31 mouse cellular contexts compared by ENCODE assay signal in genomic region chr19:56157120-56157519, GRCm38 (mm10).
"Had no signal": no experiment of that assay in that cellular context is flagged by ENCODE, and none has a peak within 500 bp of the region (broad histone marks: within the 10 kb centered on the region; RNA-seq: fewer than 3 reads in every experiment).

No protein-coding gene starts in this region.

- H3K9ac ChIP-seq: limb, embryonic 12.5 days; limb, embryonic 13.5 days; limb, embryonic 15.5 days; liver, embryonic 12.5 days; liver, embryonic 13.5 days; liver, embryonic 14.5 days; liver, embryonic 15.5 days; liver, postnatal 0 days; lung, embryonic 14.5 days; lung, embryonic 15.5 days; midbrain, embryonic 12.5 days; midbrain, embryonic 13.5 days; midbrain, embryonic 15.5 days; neural tube, embryonic 12.5 days had no signal

- H3K4me1 ChIP-seq: liver, embryonic 12.5 days; liver, embryonic 13.5 days; liver, embryonic 15.5 days; lung, embryonic 15.5 days; megakaryocyte, embryonic 14.5 days; midbrain, embryonic 10.5 days; midbrain, embryonic 12.5 days; midbrain, embryonic 13.5 days; midbrain, embryonic 15.5 days; neural tube, embryonic 12.5 days had no signal

- H3K36me3 ChIP-seq: limb, embryonic 12.5 days; limb, embryonic 13.5 days; limb, embryonic 15.5 days; liver, embryonic 12.5 days; liver, embryonic 13.5 days; liver, embryonic 15.5 days; lung, embryonic 15.5 days; midbrain, embryonic 10.5 days; midbrain, embryonic 12.5 days; midbrain, embryonic 13.5 days; midbrain, embryonic 15.5 days; neural tube, embryonic 12.5 days had no signal

- H3K27me3 ChIP-seq: liver, embryonic 13.5 days; megakaryocyte, embryonic 14.5 days; midbrain, embryonic 13.5 days; midbrain, embryonic 15.5 days; neural tube, embryonic 12.5 days had no signal

- DNase-seq: left cerebral cortex, postnatal 4 days; liver; liver, embryonic 13.5 days; liver, postnatal 0 days; lung, adult 18-20 months; lung, adult 2 months; lung, embryonic 14.5 days; lung, postnatal 10 days; lung, postnatal 14 days; lung, postnatal 36 days; lung, postnatal 4 days; midbrain, embryonic 14.5 days had no signal

- ATAC-seq: liver, embryonic 12.5 days; liver, postnatal 0 days; lung, postnatal 0 days; midbrain, embryonic 13.5 days; midbrain, embryonic 15.5 days; midbrain, embryonic 16.5 days had no signal

- H3K9me3 ChIP-seq: limb, embryonic 12.5 days; limb, embryonic 13.5 days; limb, embryonic 15.5 days; liver, embryonic 12.5 days; liver, embryonic 13.5 days; liver, embryonic 15.5 days; lung, embryonic 15.5 days; midbrain, embryonic 10.5 days; midbrain, embryonic 12.5 days; midbrain, embryonic 13.5 days; midbrain, embryonic 15.5 days; neural tube, embryonic 12.5 days had no signal

- H3K4me2 ChIP-seq: limb, embryonic 12.5 days; limb, embryonic 13.5 days; limb, embryonic 15.5 days; liver, embryonic 11.5 days; liver, embryonic 12.5 days; liver, embryonic 13.5 days; liver, embryonic 15.5 days; lung, embryonic 14.5 days; lung, embryonic 15.5 days; midbrain, embryonic 11.5 days; midbrain, embryonic 12.5 days; midbrain, embryonic 13.5 days; midbrain, embryonic 15.5 days; neural tube, embryonic 12.5 days had no signal

- H3K4me3 ChIP-seq: limb, embryonic 12.5 days; limb, embryonic 13.5 days; limb, embryonic 15.5 days; liver, embryonic 12.5 days; liver, embryonic 13.5 days; liver, embryonic 15.5 days; lung, embryonic 15.5 days; megakaryocyte, embryonic 14.5 days; midbrain, embryonic 10.5 days; midbrain, embryonic 12.5 days; midbrain, embryonic 13.5 days; midbrain, embryonic 15.5 days; myocyte; neural tube, embryonic 12.5 days had no signal

- H3K27ac ChIP-seq: limb, embryonic 12.5 days; limb, embryonic 13.5 days; limb, embryonic 15.5 days; liver, embryonic 12.5 days; liver, embryonic 13.5 days; liver, embryonic 14.5 days; liver, embryonic 15.5 days; lung, embryonic 15.5 days; macrophage; midbrain, embryonic 10.5 days; midbrain, embryonic 12.5 days; midbrain, embryonic 13.5 days; midbrain, embryonic 15.5 days; neural tube, embryonic 12.5 days had no signal
